Mouse (Mus musculus): ENCODE measurements around the gene Atox1.

Gene Atox1

DNA sequence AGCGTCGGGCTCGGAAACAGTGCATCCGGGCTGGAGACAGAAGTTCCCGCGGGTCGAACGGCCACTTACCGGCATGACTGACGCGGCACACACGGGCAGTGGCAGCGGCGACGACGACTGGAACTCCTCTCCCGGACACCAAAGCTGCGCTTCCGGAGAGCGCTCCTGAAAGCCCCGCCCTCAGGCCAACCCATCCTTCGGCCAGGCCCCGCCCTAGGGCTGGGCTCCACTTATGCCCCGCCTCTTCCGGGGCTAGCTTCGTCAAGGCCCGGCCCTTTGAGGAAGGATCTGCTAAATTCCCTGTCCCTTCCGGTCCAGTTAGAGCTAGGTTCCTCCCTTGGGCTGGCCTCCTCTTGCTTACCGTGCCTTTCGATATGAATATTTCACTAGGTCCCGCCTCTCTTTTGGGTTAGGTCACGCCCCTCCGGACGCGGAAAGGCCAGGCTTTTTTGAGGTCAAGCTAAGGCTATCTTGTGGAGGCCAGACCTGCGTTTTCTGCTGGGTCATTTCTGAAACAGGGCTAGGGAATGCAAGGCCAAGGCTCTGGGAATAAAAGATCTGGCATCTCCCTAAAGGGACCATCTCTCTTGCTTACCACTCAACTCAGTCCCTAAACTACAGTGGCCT lies at the start of gene Atox1:
Atox1 (minus strand) TSS at position 221 of the 627 bp plus-strand sequence.
- DNase-seq = peak; percentile 94 to 95

DNA sequence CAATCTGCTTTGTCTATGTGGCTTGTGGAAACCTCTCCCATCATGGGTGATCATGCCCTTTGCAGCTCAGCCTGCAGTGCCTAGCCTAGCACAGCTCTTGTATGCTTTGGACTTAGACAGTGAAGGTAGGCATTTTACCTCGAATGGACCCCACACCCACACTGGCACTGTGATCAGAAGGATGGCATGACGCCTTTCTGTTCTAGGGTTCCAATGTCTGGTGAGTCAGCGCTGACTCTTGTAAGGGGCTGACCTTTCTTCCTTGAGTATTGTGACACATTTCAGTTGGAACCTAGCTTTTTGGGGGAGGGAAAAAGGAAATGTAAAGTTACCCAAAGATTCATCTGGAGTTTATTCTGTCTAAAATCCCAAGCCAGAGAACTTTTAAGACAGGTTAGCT lies 44.4 kb upstream of the Atox1 start:
- no peak for DNase-seq

DNA sequence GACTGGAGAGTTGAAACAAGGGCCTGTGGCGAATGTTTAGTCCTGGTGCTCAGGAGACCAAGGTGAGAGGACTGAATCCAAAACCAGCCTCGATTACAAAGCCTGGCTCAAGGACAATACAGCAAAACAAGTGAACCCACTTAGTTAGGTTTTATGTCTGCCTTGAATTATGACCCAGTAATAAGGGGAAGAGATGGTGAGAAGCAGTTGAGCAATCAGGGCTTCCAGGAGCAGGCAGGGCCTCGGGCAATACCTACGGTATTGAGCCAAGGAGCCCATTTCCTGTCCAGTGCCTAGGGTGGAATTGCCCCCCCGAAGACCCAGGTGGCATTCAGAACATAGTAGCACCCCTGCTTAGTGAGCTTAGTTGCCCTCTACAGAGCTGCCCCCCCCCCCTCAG lies 41.8 kb upstream of the Atox1 start:
- DNase-seq = no peak

- no peak for DNase-seq
Observed at GRCm38 (mm10) chr11:55501955-55502531, 41.0 kb upstream of the Atox1 start.

- DNase-seq = peak; percentile 38 to 46
Observed at GRCm38 (mm10) chr11:55497885-55498284, 36.8 kb upstream of the Atox1 start.

GRCm38 (mm10) chr11:55496158-55496557 lies 35.1 kb upstream of the Atox1 start:
- no peak for DNase-seq

GRCm38 (mm10) chr11:55485443-55485842 lies 24.4 kb upstream of the Atox1 start:
- DNase-seq = no peak

- no peak for DNase-seq
Observed at GRCm38 (mm10) chr11:55473219-55473618, 12.2 kb upstream of the Atox1 start.

DNA sequence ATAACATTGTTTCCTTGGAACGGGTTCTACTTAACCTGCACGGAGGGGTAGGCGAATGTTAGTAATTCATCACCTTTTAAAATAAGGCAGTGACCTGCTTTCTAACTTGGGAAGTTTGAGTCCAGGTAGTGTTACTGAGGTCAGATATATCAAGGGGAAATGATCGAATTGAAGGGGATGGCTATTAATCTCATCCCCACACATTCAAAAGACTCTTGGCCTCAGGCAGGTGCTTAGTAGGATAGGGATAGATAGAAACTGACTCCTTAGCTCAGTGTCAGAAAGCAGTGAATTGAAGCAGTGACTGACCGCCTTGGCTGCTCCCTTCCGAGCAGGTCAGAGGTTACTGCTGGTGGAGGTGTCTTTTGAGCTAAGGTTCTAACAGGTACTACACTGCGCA lies 10.4 kb upstream of the Atox1 start:
- DNase-seq = no peak

GRCm38 (mm10) chr11:55470761-55471160 lies 9.7 kb upstream of the Atox1 start:
- DNase-seq = no peak

- DNase-seq = peak in 1 of 2 experiments; percentile 43
Observed at GRCm38 (mm10) chr11:55469923-55470691, 9.1 kb upstream of the Atox1 start.

DNA sequence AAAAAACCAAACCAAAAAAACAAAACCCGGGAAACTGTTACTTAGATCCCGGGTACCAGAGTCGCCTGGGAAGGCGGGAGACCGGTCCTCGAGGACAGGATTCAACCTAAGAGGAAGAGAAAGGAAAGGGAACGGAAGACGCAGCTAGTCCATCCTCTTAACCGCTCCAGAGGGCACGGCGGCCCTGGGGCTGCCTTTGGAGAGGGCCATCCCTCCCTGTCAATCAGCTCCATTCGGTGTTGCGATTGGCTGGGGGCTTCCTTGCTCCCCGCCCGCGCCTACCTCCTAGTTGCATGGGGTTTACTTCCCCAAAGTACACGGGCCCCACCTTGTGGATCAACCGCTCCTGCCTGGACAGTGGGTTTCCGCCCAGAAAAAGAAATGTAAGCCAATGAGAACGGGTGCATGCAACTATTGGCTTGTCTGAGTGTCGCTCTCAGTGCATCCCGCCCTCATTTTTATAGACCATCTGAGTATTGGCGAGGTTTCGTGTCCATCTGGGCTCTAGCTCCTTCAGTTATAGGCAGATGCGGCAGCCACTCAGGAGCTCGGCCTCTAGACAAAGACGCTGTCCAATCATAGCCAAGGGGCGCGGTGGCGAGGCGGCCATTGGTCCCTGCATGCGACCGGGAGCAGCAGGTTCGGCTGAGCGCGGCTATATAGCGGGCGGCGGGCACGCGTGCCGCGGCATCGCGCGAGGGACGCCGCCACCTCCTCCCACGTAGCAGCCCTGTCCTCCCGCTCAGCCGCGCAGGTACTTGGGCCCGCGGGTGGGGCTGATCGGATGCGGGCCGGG lies 8.2 kb upstream of the Atox1 start, which contains the start of gene G3bp1:
G3bp1 (plus strand) TSS at position 638 of the 796 bp plus-strand sequence.
- peak; percentile 98 to 100 for DNase-seq

- no peak for DNase-seq
Observed at GRCm38 (mm10) chr11:55468611-55469047, 7.6 kb upstream of the Atox1 start.

DNA sequence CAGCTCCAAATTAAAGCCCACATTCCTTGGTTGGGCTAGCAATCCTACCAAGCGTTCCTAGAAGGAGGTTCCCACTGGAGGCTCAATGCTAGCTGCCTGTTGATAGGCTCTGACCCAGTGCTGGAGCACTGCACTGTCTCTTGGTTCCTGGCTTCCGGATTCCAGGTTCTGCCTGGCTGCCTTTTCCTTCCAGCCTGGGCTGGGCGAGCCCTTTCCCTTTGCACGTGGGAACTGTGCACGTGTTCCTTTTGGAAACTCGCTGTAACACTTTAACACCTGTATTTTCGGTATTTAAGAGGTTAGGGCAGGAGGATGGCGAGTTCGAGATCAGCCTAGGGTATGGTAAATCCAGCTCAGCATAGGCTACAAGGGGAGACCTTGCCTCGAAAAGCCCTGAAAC lies 7.0 kb upstream of the Atox1 start:
- peak; percentile 16 to 24 for DNase-seq

DNA sequence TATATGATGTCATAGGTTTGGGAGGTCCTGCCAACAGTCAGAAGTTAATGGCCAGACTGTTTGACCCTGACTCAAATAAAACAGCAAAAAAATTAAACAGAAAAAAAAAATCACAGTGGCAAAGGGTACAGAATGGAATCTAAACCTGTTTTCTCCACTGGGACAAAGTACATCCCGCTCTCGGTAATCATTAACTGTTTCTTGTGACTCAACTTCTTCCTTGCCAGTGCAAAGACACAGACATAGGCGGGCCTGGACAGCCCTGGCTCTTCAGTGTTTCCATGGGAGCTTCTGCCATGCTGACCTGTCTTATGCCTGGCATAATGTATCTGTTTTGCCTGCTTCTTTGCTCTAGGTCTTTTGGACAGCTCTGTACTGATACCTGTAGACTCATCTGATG lies 4.1 kb upstream of the Atox1 start:
- no peak for DNase-seq

DNA sequence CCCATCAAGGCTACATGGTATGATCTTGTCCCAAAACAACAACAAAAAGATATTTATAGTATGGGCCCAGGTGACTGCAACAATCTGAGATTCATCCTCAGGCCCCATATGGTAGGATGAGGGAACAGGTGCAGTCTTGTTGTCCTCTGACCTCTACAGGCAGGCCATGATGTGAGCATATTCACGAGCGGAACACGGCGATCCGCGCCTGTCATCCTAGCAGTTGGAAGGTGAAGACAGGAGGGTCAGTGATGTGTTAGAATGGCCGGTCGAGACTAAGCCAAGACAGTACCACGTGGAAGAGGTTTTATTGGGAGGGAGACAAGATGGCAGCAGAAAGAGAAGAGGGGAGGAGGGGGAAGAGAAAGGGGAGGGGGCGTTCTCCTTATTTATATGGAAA lies 3.7 kb upstream of the Atox1 start:
- DNase-seq = no peak

GRCm38 (mm10) chr11:55462149-55462548 lies 1.1 kb upstream of the Atox1 start:
- DNase-seq = no peak

DNA sequence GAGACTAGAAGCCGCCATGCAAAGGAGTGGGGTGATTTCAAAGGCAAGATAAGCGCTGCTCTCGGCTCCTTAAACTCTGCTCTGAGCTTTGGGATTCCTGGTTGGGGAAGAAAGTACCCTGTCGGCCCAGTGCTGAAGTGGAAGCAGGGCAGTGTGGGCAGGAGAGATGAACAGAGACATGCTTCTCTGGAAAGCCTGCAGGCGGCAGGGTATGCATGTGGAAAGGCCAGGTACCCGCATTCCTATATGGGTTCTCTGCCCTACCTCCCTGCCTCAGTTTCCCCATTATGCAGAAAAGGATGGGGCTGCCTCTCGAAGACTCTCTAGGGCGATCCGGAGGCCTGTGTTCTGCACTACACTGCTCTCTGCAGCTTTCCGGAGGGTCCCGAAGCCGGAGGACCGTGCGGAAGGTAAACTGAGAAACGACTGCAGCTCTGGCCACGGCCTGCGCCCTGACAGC lies 450 bp downstream of the Atox1 start:
- DNase-seq = peak in 1 of 2 experiments; percentile 40

GRCm38 (mm10) chr11:55459850-55460558 lies 1.0 kb downstream of the Atox1 start:
- no peak for DNase-seq

DNA sequence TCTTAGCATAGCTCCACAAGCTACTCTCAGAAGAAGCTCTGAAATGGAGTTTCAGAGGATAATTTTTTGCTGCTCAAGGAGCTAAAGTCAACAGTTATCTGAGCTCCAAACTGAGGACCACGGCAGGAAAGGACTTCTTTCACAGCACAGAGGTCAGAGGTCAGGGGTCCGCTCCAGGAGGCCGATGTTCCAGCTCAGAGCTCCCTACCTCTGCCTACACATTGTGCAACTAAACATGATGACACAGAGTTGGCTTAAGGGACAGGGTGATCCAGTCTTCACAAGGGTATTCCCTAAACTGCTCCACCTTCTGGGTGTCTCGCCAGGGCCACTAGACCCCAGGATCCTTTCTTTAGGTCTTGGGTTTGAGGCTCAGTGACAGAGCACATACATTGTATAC lies 2.5 kb downstream of the Atox1 start:
- no peak for DNase-seq

- DNase-seq = no peak
Observed at GRCm38 (mm10) chr11:55455166-55455565, 5.9 kb downstream of the Atox1 start.

DNA sequence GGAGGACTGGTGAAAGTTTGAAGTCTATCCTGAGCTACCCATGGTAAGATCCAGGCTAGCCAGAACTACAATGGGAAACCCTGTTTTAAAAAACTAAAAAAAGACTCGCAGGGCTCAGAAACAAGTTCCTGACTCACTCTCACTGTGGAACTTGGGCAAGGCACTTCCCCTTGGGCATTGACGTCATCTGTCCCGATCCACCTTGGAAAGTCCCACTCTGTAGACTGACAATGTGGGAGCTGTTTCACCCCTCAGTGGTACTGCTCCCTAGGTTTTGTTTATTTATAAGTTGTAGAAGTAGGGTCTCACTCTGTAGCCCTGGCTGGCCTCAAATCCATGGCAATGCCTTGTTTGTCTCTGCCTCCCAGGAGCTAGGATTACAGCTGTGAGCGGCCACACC lies 7.4 kb downstream of the Atox1 start:
- no peak for DNase-seq
